Mouse (Mus musculus) bone marrow macrophage, adult 2 months (primary cell): ENCODE data around the gene Aarsd1. TPM values are rescaled to one million over a fixed set of nuclear protein-coding genes. Genes with fewer than 3 reads are reported as not detected.
A peak's percentile ranks its signal among the peaks of the same experiment; 100 is the strongest.
"Not testable (repeated sequence)": the region's sequence is repeated elsewhere in the genome, so short reads cannot be mapped to it uniquely, and the experiment has no call there.

ENCODE experiments used
- H3K27ac ChIP-seq: 2 replicates; pipeline ENCODE4 v1.5.1; 2012; ENCODE audit warnings: low read depth, low read length; ENCODE audit not compliant: insufficient read depth
- H3K4me1 ChIP-seq: 2 replicates; pipeline ENCODE4 v1.6.1; 2012; ENCODE audit warnings: low read length; ENCODE audit not compliant: control insufficient read depth, insufficient read depth
- H3K4me3 ChIP-seq: 2 replicates; pipeline ENCODE4 v1.5.1; 2012; ENCODE audit warnings: mild to moderate bottlenecking, low read length, moderate library complexity; ENCODE audit not compliant: insufficient read depth
- CTCF ChIP-seq: IDR thresholded peaks from 2 replicates; pipeline ENCODE4 v1.5.1; 2012; ENCODE audit warnings: low read depth, mild to moderate bottlenecking, low read length, moderate library complexity
- POLR2A ChIP-seq: IDR thresholded peaks from 2 replicates; pipeline ENCODE4 v1.6.1; 2012; ENCODE audit warnings: mild to moderate bottlenecking, low read depth, low read length, borderline replicate concordance
- polyA plus RNA-seq: library from polyadenylated mRNA; stranded (reverse); fragments of >200 nt; gene quantifications from 2 replicates; pipeline ENCODE4 v1.2.4, GENCODE M21; 2012; ENCODE audit not compliant: missing spikeins, insufficient read depth, insufficient read length

Aarsd1 gene
- polyA plus RNA-seq, 1 experiment: 15.4 TPM

DNA sequence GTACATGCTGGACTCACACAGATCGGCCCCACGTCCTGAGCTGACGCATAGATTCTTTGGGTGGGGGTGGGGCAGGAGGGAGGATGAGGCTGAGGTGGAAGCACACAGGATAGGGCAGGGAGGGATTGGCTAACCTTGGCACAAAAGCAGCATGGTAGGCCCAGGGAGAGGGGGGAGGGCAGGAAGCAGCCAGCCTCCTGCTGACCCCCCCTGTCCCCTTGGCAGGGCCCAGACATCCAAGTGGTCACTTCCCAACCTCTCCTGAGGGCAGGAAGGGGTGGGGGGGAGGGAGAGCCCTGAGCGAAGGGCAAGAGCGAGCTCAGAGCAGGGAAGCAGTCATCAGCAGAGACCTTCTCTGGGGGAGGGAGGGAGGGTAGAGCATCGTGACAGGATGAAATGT is 42.3 kb upstream of the Aarsd1 start:
- Histone ChIP-seq H3K4me3 (no peak overlapping the region), H3K27ac (no peak overlapping the region), H3K4me1 (peaks cover 20% of the 10 kb centered on the region)
- TF ChIP-seq POLR2A (no peak), CTCF (no peak)

DNA sequence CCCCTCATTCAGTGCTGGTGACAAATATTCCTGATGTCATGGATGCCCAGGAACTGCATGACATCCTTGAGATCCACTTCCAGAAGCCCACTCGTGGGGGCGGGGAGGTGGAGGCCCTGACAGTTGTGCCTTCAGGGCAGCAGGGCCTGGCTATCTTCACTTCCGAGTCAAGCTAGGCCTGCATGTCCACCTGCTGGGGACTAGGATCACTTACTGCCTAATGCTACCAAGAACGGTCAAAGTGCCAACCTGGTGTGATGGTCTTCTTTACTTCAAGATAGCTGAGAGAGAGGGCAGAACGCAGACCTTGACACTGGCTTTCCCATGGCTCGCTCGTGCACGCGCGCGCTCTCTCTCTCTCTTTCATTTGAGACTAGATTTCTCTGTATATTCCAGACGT is 40.8 kb upstream of the Aarsd1 start:
- no peak for TF ChIP-seq CTCF
- TF ChIP-seq POLR2A: no peak
- H3K4me1 ChIP-seq: peaks cover 9% of the 10 kb centered on the region

DNA sequence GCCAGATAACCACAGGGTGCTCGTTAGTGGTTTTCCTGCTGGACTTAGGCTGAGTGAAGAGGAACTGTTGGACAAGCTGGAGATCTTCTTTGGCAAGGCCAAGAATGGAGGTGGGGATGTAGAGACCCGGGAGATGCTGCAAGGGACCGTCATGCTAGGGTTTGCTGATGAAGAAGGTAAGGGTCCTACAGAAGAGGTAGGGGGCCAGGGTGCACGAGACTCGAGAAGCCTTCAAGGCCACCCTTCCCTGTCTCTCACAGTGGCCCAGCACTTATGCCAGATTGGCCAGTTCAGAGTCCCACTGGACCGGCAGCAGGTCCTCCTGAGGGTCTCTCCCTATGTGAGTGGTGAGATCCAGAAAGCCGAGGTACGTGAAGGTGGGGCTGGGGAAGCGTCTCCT is 40.2 kb upstream of the Aarsd1 start:
- no peak for TF ChIP-seq POLR2A
- no peak for TF ChIP-seq CTCF
- no peak overlapping the region for H3K4me3 ChIP-seq
- no peak overlapping the region for H3K27ac ChIP-seq
- H3K4me1 ChIP-seq: peaks cover 5% of the 10 kb centered on the region

More for the DNA sequence above, 40.8 kb upstream of the Aarsd1 start:
- H3K4me3 ChIP-seq: no peak overlapping the region
- H3K27ac ChIP-seq: no peak overlapping the region

DNA sequence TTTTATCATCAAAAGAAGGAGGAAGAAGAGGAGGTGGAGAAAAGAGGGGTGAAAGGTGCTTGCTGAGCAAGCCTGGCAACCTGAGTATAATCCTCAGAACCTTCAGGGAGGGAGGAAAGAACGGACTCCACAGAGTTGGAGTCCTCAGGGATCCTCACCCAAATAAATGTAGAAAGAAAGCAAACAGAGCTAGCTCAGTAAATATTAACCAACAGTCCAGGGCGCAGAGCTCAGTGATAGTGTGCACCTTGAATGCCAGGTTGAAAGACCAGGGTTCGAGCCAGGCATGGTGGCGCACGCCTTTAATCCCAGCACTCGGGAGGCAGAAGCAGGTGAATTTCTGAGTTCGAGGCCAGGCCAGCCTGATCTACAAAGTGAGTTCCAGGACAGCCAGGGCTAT is 38.2 kb upstream of the Aarsd1 start:
- Histone ChIP-seq H3K4me1 (peaks cover 10% of the 10 kb centered on the region), H3K27ac (no peak overlapping the region)
- TF ChIP-seq CTCF (no peak), POLR2A (no peak)

DNA sequence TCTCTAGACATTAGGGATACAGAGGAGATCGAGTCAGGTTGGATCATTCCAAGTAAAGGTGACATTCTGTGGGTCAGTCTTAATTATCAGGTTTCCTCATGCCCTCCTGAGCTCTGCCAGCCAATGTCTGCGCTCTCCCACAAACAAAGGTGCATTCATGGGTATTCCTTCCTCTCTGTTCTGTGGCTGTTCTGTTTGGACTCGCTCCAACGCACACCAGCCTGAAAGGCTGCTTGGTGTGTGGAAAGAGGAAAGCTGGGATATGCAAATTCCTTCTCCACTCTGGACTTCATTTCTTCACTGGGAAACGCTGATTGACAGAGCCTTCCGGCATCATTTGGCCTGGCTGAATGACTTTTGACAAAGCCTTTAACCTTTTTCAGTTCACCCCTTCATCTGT is 37.3 kb upstream of the Aarsd1 start:
- Histone ChIP-seq H3K4me3 (no peak overlapping the region), H3K27ac (no peak overlapping the region), H3K4me1 (peaks cover 13% of the 10 kb centered on the region)
- TF ChIP-seq POLR2A (no peak), CTCF (no peak)

More for the DNA sequence above, 38.2 kb upstream of the Aarsd1 start:
- no peak overlapping the region for H3K4me3 ChIP-seq

DNA sequence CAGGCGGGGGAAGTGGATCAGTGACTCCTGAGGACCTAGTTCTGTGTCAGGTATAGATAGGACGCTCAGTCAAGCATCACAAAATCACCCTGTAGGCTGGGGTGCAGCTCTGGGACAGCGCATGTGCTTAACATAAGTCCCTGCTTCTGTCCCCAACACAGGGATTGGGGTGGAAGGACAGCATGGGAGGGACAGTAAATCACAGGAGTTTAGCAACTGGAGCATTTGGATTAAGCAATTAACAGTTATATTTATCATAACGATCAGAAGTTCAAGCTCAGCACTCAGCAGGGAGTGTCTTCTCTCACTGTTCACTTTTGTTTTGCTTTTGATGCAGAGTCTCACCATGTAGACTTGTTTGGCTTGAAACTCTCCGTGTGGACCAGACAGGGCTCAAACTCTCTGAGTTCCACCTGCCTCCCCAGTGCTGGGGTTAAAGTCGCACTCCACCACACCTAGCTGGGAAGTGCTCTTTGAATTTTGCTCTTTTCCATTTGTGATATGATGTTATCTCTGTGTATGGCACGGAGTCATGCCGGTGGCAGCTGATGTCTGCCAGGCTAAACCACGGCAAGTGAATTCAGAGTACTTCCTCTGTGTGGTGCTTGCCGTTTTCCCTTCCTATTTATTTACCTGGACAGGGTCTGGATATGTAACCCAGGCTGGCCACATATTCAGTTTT is 34.8 kb upstream of the Aarsd1 start:
- H3K4me3 ChIP-seq: no peak overlapping the region
- H3K27ac ChIP-seq: no peak overlapping the region
- H3K4me1 ChIP-seq: peaks cover 13% of the 10 kb centered on the region
- TF ChIP-seq POLR2A (no peak), CTCF (no peak)

DNA sequence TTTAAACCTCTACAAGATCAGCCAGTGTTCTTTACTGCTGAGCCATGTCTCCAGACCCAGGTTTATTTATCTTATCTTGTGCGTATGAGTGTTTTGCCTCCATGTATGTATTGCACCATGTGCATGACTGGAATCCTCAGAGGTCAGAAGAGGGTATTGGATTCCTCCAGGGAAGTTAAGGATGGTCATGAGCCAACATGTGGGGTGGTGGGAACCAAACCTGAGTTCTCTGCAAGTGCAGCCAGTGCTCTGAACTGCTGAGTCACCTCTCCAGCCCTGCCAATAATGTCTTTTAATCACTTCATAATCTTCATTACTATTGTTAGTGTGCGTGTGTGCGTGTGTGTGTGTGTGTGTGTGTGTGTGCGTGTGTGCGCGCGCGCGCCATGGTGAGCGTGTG is 34.1 kb upstream of the Aarsd1 start:
- no peak for TF ChIP-seq POLR2A
- no peak for TF ChIP-seq CTCF
- no peak overlapping the region for H3K4me3 ChIP-seq
- H3K27ac ChIP-seq: no peak overlapping the region
- H3K4me1 ChIP-seq: peaks cover 13% of the 10 kb centered on the region

DNA sequence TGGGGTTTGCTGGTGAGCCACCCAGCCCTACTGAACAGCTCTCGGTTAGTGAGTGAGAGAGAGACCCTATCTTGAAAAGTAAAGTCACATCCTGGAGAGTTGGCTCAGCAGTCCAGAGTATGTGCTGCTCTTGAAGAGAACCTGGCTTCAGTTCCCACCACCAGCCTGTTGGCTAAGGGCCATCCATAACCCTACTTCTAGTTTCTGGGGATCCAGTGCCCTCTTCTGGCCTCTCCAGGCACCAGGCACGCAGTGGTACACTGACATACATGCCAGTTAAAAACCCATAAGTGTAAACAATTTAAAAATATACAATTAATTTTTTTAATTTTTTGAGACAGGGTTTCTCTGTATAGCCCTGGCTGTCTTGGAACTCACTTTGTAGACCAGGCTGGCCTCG is 33.0 kb upstream of the Aarsd1 start:
- Histone ChIP-seq H3K4me1 (peaks cover 13% of the 10 kb centered on the region), H3K27ac (no peak overlapping the region), H3K4me3 (no peak overlapping the region)
- TF ChIP-seq POLR2A (no peak), CTCF (peak; percentile 52; the same call in 1 of the 2 replicates)

DNA sequence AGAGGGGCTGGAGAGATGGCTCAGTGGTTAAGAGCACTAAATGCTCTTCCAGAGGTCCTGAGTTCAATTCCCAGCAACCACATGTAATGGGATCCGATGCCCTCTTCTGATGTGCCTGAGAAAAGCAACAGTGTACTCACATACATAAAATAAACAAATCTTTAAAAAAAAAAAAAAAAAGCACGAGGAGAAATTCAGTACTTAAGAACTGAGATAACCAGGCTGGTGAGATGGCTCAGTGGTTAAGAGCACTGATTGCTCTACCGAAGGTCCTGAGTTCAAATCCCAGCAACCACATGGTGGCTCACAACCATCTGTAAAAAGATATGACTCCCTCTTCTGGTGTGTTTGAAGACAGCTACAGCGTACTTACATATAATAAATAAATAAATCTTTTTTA is 32.2 kb upstream of the Aarsd1 start:
- H3K27ac ChIP-seq, H3K4me3 ChIP-seq: not testable (repeated sequence)
- H3K4me1 ChIP-seq: peaks cover 13% of the 10 kb centered on the region

DNA sequence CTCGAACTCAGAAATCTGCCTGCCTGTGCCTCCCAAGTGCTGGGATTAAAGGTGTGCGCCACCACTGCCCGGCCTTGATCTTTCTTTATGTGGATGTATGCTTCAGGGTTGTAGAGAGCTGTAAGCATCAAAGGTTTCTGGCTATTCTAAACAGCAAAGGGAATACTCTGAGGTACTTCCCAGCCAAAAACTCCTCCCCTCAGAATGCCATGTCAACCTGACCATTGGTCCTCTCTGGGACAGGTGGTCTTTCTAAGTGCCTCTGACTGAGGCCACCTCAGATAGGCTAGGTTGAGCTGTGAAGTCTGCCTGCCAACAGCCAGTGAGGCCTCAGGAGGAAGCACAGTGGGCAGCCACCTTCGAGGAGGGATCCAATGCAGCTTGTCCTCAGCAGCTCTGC is 31.5 kb upstream of the Aarsd1 start:
- H3K27ac ChIP-seq: peak overlapping the region; percentile 57
- peak overlapping the region; percentile 88 for H3K4me3 ChIP-seq
- peaks cover 15% of the 10 kb centered on the region for H3K4me1 ChIP-seq
- TF ChIP-seq CTCF (no peak), POLR2A (no peak)

DNA sequence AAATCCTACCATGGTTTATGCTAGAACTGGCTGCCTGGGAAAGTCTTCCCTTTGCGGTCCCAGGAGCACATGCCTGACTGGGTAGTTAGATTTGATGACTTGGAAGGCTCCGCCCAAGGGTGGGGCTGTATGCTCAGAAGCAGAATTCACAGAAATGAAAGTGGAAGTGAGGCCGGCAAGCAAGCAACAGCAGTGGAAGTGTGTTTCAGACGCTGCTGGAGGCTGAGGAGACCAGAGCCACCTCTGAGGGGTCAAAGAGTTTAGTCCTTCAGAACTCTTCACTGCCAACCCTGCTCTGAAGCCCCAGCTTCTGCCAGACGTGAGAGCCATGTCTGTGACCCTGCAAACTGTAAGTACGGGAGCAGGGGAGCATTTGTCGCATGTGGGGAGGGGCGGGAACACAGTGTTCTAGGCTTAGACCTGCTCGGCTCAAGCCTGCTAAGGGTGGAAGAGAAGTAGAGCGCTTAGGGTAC is 30.9 kb upstream of the Aarsd1 start, which contains the start of gene Ifi35:
Ifi35 (plus strand) TSS at position 134 of the 473 bp plus-strand sequence.
- peak within 1 kb of the TSS; percentile 88 for H3K4me3 ChIP-seq

DNA sequence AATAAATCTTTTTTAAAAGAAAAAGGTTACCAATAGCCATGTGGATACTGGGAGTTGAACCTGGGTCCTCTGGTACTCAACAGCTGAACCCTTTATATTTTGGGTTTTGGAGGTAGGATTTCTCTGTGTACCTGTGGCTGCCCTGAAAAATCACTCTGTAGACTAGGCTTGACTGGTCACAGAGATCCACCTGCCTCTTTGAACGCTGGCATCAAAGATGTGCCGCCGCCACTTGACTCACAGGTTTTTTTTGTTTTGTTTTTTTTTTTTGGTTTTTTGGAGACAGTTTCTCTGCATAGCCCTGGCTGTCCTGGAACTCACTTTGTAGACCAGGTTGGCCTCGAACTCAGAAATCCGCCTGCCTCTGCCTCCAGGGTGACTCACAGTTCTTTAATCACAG is 30.4 kb upstream of the Aarsd1 start:
- Histone ChIP-seq H3K4me1 (peaks cover 22% of the 10 kb centered on the region), H3K27ac (no peak overlapping the region), H3K4me3 (no peak overlapping the region)
- no peak for TF ChIP-seq POLR2A
- TF ChIP-seq CTCF: no peak

More for the DNA sequence above, 30.9 kb upstream of the Aarsd1 start, which contains the start of gene Ifi35:
- Histone ChIP-seq H3K4me1 (peaks cover 21% of the 10 kb centered on the region), H3K27ac (peak within 1 kb of the TSS; percentile 57)
- TF ChIP-seq POLR2A: no peak
- no peak for TF ChIP-seq CTCF

DNA sequence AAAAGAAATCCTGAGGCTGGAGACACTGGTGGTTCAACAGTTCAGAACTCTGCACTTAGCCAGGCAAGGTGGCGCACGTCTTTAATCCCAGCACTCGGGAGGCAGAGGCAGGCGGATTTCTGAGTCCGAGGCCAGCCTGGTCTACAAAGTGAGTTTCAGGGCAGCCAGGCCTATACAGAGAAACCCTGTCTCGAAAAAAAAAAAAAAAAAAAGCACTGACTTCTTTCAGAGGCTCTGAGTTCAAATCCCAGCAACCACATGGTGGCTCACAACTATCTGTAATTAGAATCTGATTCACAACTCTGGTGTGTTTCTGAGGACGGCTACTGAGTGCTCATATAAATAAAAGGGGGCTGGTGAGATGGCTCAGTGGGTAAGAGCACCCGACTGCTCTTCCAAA is 29.4 kb upstream of the Aarsd1 start:
- H3K4me3 ChIP-seq, H3K27ac ChIP-seq: not testable (repeated sequence)
- H3K4me1 ChIP-seq: peaks cover 16% of the 10 kb centered on the region
